Mouse (Mus musculus) brain, embryonic 14.5 days (tissue): ENCODE data around the gene Lmntd1.

Experiments
- CTCF ChIP-seq: fragments of 200-500 bp; IDR thresholded peaks from 2 replicates; pipeline ENCODE4 v1.5.1; 2012; ENCODE audit warnings: inconsistent platforms, mild to moderate bottlenecking, moderate library complexity, borderline replicate concordance; ENCODE audit not compliant: insufficient read depth, insufficient read length; ENCODE audit errors: extremely low read depth
- POLR2A ChIP-seq: fragments of 200-500 bp; IDR thresholded peaks from 2 replicates; pipeline ENCODE4 v1.6.1; 2012; ENCODE audit warnings: mild to moderate bottlenecking, inconsistent platforms, borderline replicate concordance; ENCODE audit not compliant: poor library complexity, insufficient read depth, insufficient read length, severe bottlenecking; ENCODE audit errors: extremely low read depth

DNA sequence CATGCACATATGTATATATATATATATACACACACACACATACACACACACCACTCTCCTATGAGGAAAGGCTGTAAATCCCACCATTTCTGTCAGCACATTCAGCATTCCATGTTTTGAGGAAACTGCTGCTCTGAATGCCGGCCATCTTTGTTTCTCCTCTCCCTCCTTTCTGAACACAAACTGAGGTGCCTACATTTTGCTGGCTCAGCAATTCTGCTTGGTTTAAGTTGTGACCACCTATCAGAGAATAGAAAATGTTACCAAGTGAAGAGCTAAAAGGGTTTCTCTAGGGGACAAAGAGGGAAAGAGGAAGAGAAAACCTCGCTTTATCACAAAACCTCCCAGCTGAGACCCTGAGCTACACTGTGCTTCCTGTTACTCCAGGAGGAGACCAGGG is 20.3 kb upstream of the Lmntd1 start:
- no peak for TF ChIP-seq CTCF
- no peak for TF ChIP-seq POLR2A
